8 mouse cellular contexts compared by ENCODE assay signal in genomic region chr8:85035165-85035727, GRCm38 (mm10). TPM values are rescaled to one million over a fixed set of nuclear protein-coding genes. Genes with fewer than 3 reads are reported as not detected.
DNase-seq lines count a peak whose midpoint lies in the region; ATAC-seq and TF ChIP-seq lines count a peak whose summit lies in the region.

No protein-coding gene starts in this region.

- DNase-seq in kidney, postnatal 25 days = no peak
- peak; percentile 27 for DNase-seq in c-Kit-positive CD71-positive TER-119-positive erythroid progenitor cells, embryonic 14.5 days (ENCODE audit: low spot score)
- DNase-seq in midbrain, postnatal 0 days (ENCODE audit: low spot score) = no peak
- no peak for DNase-seq in left cerebral cortex, postnatal 14 days (ENCODE audit: low spot score in 2 of 2)
- no peak for DNase-seq in right cerebral cortex, postnatal 36 days (ENCODE audit: low spot score in 2 of 2)

- H3K27ac ChIP-seq in kidney, embryonic 15.5 days = peak overlapping the region; percentile 100
- H3K27ac ChIP-seq in hindbrain, embryonic 15.5 days (replicated peaks) = peak overlapping the region; percentile 99; the same call in 1 of the 2 replicates
- H3K27ac ChIP-seq in midbrain, postnatal 0 days (ENCODE audit: low read depth, low read length) = no peak overlapping the region

- peaks cover 29% of the 10 kb centered on the region for H3K4me1 ChIP-seq in kidney, embryonic 15.5 days
- H3K4me1 ChIP-seq in hindbrain, embryonic 15.5 days (replicated peaks) = peaks cover 33% of the 10 kb centered on the region
- H3K4me1 ChIP-seq in midbrain, postnatal 0 days (ENCODE audit: insufficient read depth, low read length) = peaks cover 5% of the 10 kb centered on the region; the same call in 1 of the 2 replicates

- H3K4me3 ChIP-seq in kidney, embryonic 15.5 days (replicated peaks) = peak overlapping the region; percentile 83
- peak overlapping the region; percentile 87 for H3K4me3 ChIP-seq in hindbrain, embryonic 15.5 days
- H3K4me3 ChIP-seq in midbrain, postnatal 0 days (ENCODE audit: low read depth, low read length) = peak overlapping the region; percentile 88

- no peaks in the 10 kb centered on the region for H3K9me3 ChIP-seq in kidney, embryonic 15.5 days (replicated peaks)
- H3K9me3 ChIP-seq in hindbrain, embryonic 15.5 days = no peaks in the 10 kb centered on the region
- no peaks in the 10 kb centered on the region for H3K9me3 ChIP-seq in midbrain, postnatal 0 days (ENCODE audit: low read length)

- TF ChIP-seq CTCF in midbrain, postnatal 0 days (IDR thresholded peaks at IDR 0.05) = no peak

- 5% methylated on average over 12 of the region's 12 CpGs for WGBS in kidney, embryonic 15.5 days
- WGBS in hindbrain, embryonic 15.5 days = 6% methylated on average over 12 of the region's 12 CpGs
- 6% methylated on average over 12 of the region's 12 CpGs for WGBS in midbrain, postnatal 0 days

- H3K9ac ChIP-seq in kidney, embryonic 15.5 days = peak overlapping the region; percentile 70
- H3K9ac ChIP-seq in hindbrain, embryonic 15.5 days = peak overlapping the region; percentile 90
- no peak overlapping the region for H3K9ac ChIP-seq in midbrain, postnatal 0 days (replicated peaks; ENCODE audit: low read length, poor library complexity, severe bottlenecking)

- peaks cover 41% of the 10 kb centered on the region for H3K36me3 ChIP-seq in kidney, embryonic 15.5 days
- peaks cover 28% of the 10 kb centered on the region for H3K36me3 ChIP-seq in hindbrain, embryonic 15.5 days
- peaks cover 16% of the 10 kb centered on the region for H3K36me3 ChIP-seq in midbrain, postnatal 0 days (ENCODE audit: insufficient read depth, low read length)

- ATAC-seq in kidney, embryonic 15.5 days (replicated peaks; ENCODE audit: low FRiP score) = no peak
- no peak for ATAC-seq in hindbrain, embryonic 15.5 days (ENCODE audit: low FRiP score, low read depth)
- no peak for ATAC-seq in midbrain, postnatal 0 days (ENCODE audit: low FRiP score)
- no peak for ATAC-seq in inflammation-experienced regulatory T-cells, adult 6 months

- H3K27me3 ChIP-seq in kidney, embryonic 15.5 days = no peaks in the 10 kb centered on the region
- no peaks in the 10 kb centered on the region for H3K27me3 ChIP-seq in hindbrain, embryonic 15.5 days
- H3K27me3 ChIP-seq in midbrain, postnatal 0 days (ENCODE audit: insufficient read depth, low read length) = no peaks in the 10 kb centered on the region

- H3K4me2 ChIP-seq in kidney, embryonic 15.5 days = peak overlapping the region; percentile 83
- peak overlapping the region; percentile 94 for H3K4me2 ChIP-seq in hindbrain, embryonic 15.5 days
- H3K4me2 ChIP-seq in midbrain, postnatal 0 days (ENCODE audit: low read depth, low read length, poor library complexity, severe bottlenecking) = peak overlapping the region; percentile 80

- intact Hi-C loops in left cerebral cortex, postnatal 14 days (cut with DNase I) = no loop called here

RNA-seq across cellular contexts. Expression of gene Tnpo2, which starts 1.5 kb away (rescaled TPM):
- 25.8 and 30.0 TPM in 2 replicates for polyA plus RNA-seq in kidney, embryonic 15.5 days (2015; fragmentation: Nextera tagmentation; extraction: Ambion mirVana)
- 56.8 and 63.7 TPM in 2 replicates for polyA plus RNA-seq in hindbrain, embryonic 15.5 days (2015; fragmentation: Nextera tagmentation; extraction: Ambion mirVana)
- 173 and 174 TPM in 2 replicates for total RNA-seq in midbrain, postnatal 0 days (2014; rRNA removed)
- polyA plus RNA-seq in midbrain, postnatal 0 days (2015; fragmentation: Nextera tagmentation; extraction: Ambion mirVana) = 53.5 and 53.7 TPM in 2 replicates
- 100 to 1,000 TPM; 165 to 171 TPM for total RNA-seq in left cerebral cortex, postnatal 14 days (2021)
- polyA plus RNA-seq in inflammation-experienced regulatory T-cells, adult 6 months (2017; shearing (Covaris generic)) = 10 to 100 TPM; 13.8 to 18.7 (median 16.5) TPM

RNA-seq across cellular contexts. Expression of gene Trir, which starts 8.6 kb away (rescaled TPM):
- polyA plus RNA-seq in kidney, embryonic 15.5 days (2015; fragmentation: Nextera tagmentation; extraction: Ambion mirVana) = 119 and 120 TPM in 2 replicates
- 123 and 132 TPM in 2 replicates for polyA plus RNA-seq in hindbrain, embryonic 15.5 days (2015; fragmentation: Nextera tagmentation; extraction: Ambion mirVana)
- total RNA-seq in midbrain, postnatal 0 days (2014; rRNA removed) = 266 and 292 TPM in 2 replicates
- 144 and 145 TPM in 2 replicates for polyA plus RNA-seq in midbrain, postnatal 0 days (2015; fragmentation: Nextera tagmentation; extraction: Ambion mirVana)
- total RNA-seq in left cerebral cortex, postnatal 14 days (2021) = 100 to 1,000 TPM; 128 to 146 TPM
- polyA plus RNA-seq in inflammation-experienced regulatory T-cells, adult 6 months (2017; shearing (Covaris generic)) = 10 to 100 TPM; 17.8 to 31.0 (median 24.1) TPM

RNA-seq across cellular contexts. Expression of gene Asna1, which starts 10.2 kb away (rescaled TPM):
- 133 and 143 TPM in 2 replicates for polyA plus RNA-seq in kidney, embryonic 15.5 days (2015; fragmentation: Nextera tagmentation; extraction: Ambion mirVana)
- 148 and 159 TPM in 2 replicates for polyA plus RNA-seq in hindbrain, embryonic 15.5 days (2015; fragmentation: Nextera tagmentation; extraction: Ambion mirVana)
- 123 and 172 TPM in 2 replicates for total RNA-seq in midbrain, postnatal 0 days (2014; rRNA removed)
- 137 and 151 TPM in 2 replicates for polyA plus RNA-seq in midbrain, postnatal 0 days (2015; fragmentation: Nextera tagmentation; extraction: Ambion mirVana)
- total RNA-seq in left cerebral cortex, postnatal 14 days (2021) = 100 to 1,000 TPM; 116 to 117 TPM
- polyA plus RNA-seq in inflammation-experienced regulatory T-cells, adult 6 months (2017; shearing (Covaris generic)) = 10 to 100 TPM; 50.0 to 67.9 (median 60.7) TPM

RNA-seq across cellular contexts. Expression of gene Best2, which starts 20.9 kb away (rescaled TPM):
- polyA plus RNA-seq in kidney, embryonic 15.5 days (2015; fragmentation: Nextera tagmentation; extraction: Ambion mirVana) = 0.10 TPM in 1 of 2 replicates, not detected in the other
- polyA plus RNA-seq in hindbrain, embryonic 15.5 days (2015; fragmentation: Nextera tagmentation; extraction: Ambion mirVana) = 0.08 TPM in 1 of 2 replicates, not detected in the other
- 0.47 TPM in 1 of 2 replicates, not detected in the other for total RNA-seq in midbrain, postnatal 0 days (2014; rRNA removed)
- polyA plus RNA-seq in midbrain, postnatal 0 days (2015; fragmentation: Nextera tagmentation; extraction: Ambion mirVana) = 0.15 and 0.27 TPM in 2 replicates
- not detected for total RNA-seq in left cerebral cortex, postnatal 14 days (2021)
- polyA plus RNA-seq in inflammation-experienced regulatory T-cells, adult 6 months (2017; shearing (Covaris generic)) = not detected

RNA-seq across cellular contexts. Expression of gene Fbxw9, which starts 24.6 kb away (rescaled TPM):
- 28.9 and 32.1 TPM in 2 replicates for polyA plus RNA-seq in kidney, embryonic 15.5 days (2015; fragmentation: Nextera tagmentation; extraction: Ambion mirVana)
- polyA plus RNA-seq in hindbrain, embryonic 15.5 days (2015; fragmentation: Nextera tagmentation; extraction: Ambion mirVana) = 72.0 and 76.1 TPM in 2 replicates
- 113 and 120 TPM in 2 replicates for total RNA-seq in midbrain, postnatal 0 days (2014; rRNA removed)
- polyA plus RNA-seq in midbrain, postnatal 0 days (2015; fragmentation: Nextera tagmentation; extraction: Ambion mirVana) = 92.1 and 97.1 TPM in 2 replicates
- total RNA-seq in left cerebral cortex, postnatal 14 days (2021) = 10 to 100 TPM; 38.3 to 39.9 TPM
- polyA plus RNA-seq in inflammation-experienced regulatory T-cells, adult 6 months (2017; shearing (Covaris generic)) = 1 to 10 TPM; 2.3 to 4.8 (median 2.9) TPM
